Mouse (Mus musculus) lung, embryonic 14.5 days (tissue): ENCODE measurements around the gene Zfp628. TPM values are rescaled to one million over a fixed set of nuclear protein-coding genes. Genes with fewer than 3 reads are reported as not detected.

ENCODE experiments used
- ATAC-seq: fragments of 200-750 bp; cut with Nextera tagmentation; 2 replicates; pipeline ENCODE4 v1.8.0; 2017; ENCODE audit warnings: mild to moderate bottlenecking, moderate TSS enrichment, moderate library complexity; ENCODE audit not compliant: insufficient read depth
- DNase-seq: peaks from one replicate; pipeline ENCODE4 v3.0.0-alpha.2; 2015
- H3K27ac ChIP-seq: fragments of 300-500 bp; sonication (generic); 2 replicates; pipeline ENCODE4 v1.5.1; 2014; ENCODE audit warnings: low read depth, mild to moderate bottlenecking, moderate library complexity
- H3K27me3 ChIP-seq: fragments of 300-500 bp; sonication (generic); 2 replicates; pipeline ENCODE4 v1.6.1; 2014; ENCODE audit warnings: low read length, control low read depth; ENCODE audit not compliant: insufficient read depth
- H3K36me3 ChIP-seq: fragments of 300-500 bp; sonication (generic); 2 replicates; pipeline ENCODE4 v1.6.1; 2014; ENCODE audit warnings: control low read depth; ENCODE audit not compliant: insufficient read depth
- H3K4me1 ChIP-seq: fragments of 300-500 bp; sonication (generic); 2 replicates; pipeline ENCODE4 v1.6.1; 2014; ENCODE audit warnings: antibody characterized with exemption, control low read depth; ENCODE audit not compliant: insufficient read depth
- H3K4me2 ChIP-seq: fragments of 300-500 bp; sonication (generic); 2 replicates; pipeline ENCODE4 v1.6.1; 2014; ENCODE audit warnings: mild to moderate bottlenecking
- H3K4me3 ChIP-seq: fragments of 300-500 bp; sonication (generic); 2 replicates; pipeline ENCODE4 v1.5.1; 2014; ENCODE audit warnings: low read depth, low read length
- H3K9ac ChIP-seq: fragments of 300-500 bp; sonication (generic); 2 replicates; pipeline ENCODE4 v1.6.1; 2014
- H3K9me3 ChIP-seq: fragments of 300-500 bp; sonication (generic); 2 replicates; pipeline ENCODE4 v1.6.1; 2016; ENCODE audit warnings: low read depth, low read length, control low read depth
- CTCF ChIP-seq: IDR thresholded peaks from 2 replicates; pipeline ENCODE4 v1.5.1; 2016; ENCODE audit warnings: antibody characterized with exemption, low read depth
- WGBS: fragments of 180-500 bp; shearing (Covaris S2); extraction: QIAGEN DNeasy Blood & Tissue Kit; methylation state at CpG from one replicate; pipeline ENCODE4 v1.1.7; 2014; 5-methylcytosine and 5-hydroxymethylcytosine counted together
- polyA plus RNA-seq: library from polyadenylated mRNA; unstranded; fragments of >200 nt; fragmentation: Nextera tagmentation; extraction: Ambion mirVana; gene quantifications from 2 replicates; pipeline ENCODE4 v1.2.1, GENCODE M21; 2014

The Zfp628 gene
- polyA plus RNA-seq, 1 experiment from 2014 or later: 4.2 TPM

DNA sequence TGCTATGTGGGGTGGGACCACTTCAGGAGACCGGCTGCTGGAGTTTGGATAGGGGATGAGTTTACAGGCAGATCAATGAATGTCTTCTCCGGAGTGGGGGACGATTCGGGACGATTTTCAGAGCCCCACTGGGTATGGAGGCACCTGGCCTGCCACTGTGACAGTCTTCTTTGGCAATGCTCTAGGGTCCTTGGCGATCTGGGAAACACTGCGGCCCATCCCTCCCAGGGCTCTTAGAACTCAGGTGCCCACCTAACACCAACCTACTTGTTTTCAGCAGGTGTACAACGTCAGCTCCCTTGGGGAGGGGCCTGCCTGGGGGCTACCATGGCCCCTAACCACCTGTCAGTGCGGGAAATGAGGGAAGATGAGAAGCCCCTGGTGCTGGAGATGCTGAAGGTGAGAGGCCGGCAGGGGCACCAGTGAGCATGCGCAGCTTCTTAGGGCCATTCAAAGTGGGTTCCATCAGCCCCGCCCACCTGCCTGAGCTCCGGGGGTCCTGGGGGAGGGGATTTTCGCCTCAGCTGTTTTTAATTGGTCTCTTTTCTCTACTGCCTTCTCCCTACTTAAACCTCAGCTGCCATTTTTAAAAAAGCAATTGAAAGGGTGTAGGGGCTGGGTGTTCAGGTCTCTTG, 8.0 kb downstream of the Zfp628 start:
- 2% methylated on average over 14 of the region's 14 CpGs for WGBS
- H3K4me1 ChIP-seq: peaks cover 32% of the 10 kb centered on the region
- peak overlapping the region; percentile 41 for H3K9ac ChIP-seq

DNA sequence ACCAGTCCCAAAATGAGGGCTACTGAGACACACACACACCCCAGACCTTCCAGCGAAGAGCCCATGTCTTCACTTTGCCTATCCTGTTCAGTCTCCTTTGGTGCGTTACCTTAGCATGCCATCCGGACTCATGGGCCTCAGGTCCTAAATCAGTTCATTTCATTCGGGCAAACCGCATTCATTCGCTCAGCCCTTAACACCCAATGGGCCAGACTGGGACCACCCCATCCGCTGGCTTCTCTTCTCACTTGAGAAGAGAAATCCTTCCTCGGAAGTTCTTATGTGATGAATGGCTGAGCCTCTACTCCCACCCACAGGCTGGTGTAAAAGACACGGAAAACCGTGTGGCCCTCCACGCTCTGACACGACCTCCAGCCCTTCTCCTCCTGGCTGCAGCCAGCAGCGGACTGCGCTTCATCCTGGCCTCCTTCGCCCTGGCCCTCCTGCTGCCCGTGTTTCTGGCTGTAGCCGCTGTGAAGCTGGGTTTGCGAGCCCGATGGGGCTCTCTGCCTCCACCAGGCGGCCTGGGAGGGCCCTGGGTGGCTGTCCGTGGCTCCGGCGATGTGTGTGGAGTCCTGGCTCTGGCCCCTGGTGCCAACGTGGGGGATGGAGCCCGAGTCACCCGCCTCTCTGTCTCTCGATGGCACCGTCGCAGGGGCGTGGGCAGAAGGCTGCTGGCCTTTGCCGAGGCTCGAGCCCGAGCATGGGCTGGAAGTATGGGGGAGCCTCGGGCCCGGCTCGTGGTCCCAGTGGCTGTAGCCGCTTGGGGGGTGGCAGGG, 8.8 kb downstream of the Zfp628 start:
- peak overlapping the region; percentile 8 for H3K4me3 ChIP-seq
- ATAC-seq (no peak), DNase-seq (peak; percentile 73)
- WGBS: 6% methylated on average over 37 of the region's 37 CpGs
- H3K4me1 ChIP-seq: peaks cover 32% of the 10 kb centered on the region
- H3K27ac ChIP-seq: peak overlapping the region; percentile 95
- peak overlapping the region; percentile 53 for H3K4me2 ChIP-seq
- peak overlapping the region; percentile 41 for H3K9ac ChIP-seq
- no peaks in the 10 kb centered on the region for H3K27me3 ChIP-seq
- peak; percentile 66 for TF ChIP-seq CTCF
- peaks cover 27% of the 10 kb centered on the region for H3K36me3 ChIP-seq
- H3K9me3 ChIP-seq: no peaks in the 10 kb centered on the region

More for the DNA sequence above, 8.0 kb downstream of the Zfp628 start:
- no peak for ATAC-seq
- Histone ChIP-seq H3K27ac (peak overlapping the region; percentile 95), H3K36me3 (peaks cover 31% of the 10 kb centered on the region), H3K27me3 (no peaks in the 10 kb centered on the region), H3K4me2 (peak overlapping the region; percentile 53), H3K9me3 (no peaks in the 10 kb centered on the region), H3K4me3 (peak overlapping the region; percentile 18)
- TF ChIP-seq CTCF: peak; percentile 51
- peak; percentile 67 for DNase-seq

DNA sequence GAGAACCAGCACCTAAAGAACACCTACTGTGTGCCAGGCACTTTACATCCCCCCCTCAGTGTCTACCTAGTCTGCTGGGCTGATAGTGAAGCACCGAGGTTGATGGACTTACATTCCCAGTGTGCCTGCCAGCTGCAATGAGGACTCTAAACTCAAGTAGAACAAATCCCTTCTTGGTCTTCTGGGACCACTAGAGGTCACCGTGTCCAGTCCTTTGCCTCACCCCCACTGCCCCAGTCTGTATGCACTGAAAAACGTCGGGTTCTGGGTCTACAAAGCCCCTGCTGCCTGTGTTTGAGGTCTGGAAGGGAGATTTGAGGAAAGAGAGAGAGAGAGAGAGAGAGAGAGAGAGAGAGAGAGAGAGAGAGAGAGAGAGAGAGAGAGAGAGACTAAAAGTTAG, 9.5 kb downstream of the Zfp628 start:
- Histone ChIP-seq H3K9me3 (no peaks in the 10 kb centered on the region), H3K4me2 (peak overlapping the region; percentile 53), H3K36me3 (peaks cover 20% of the 10 kb centered on the region), H3K9ac (peak overlapping the region; percentile 41; the same call in 1 of the 2 replicates), H3K4me3 (peak overlapping the region; percentile 8; the same call in 1 of the 2 replicates), H3K4me1 (peaks cover 32% of the 10 kb centered on the region), H3K27ac (peak overlapping the region; percentile 95), H3K27me3 (no peaks in the 10 kb centered on the region)
- no peak for DNase-seq
- peak; percentile 3 for ATAC-seq
- TF ChIP-seq CTCF: no peak
- WGBS: 1% methylated on average over 4 of the region's 4 CpGs

DNA sequence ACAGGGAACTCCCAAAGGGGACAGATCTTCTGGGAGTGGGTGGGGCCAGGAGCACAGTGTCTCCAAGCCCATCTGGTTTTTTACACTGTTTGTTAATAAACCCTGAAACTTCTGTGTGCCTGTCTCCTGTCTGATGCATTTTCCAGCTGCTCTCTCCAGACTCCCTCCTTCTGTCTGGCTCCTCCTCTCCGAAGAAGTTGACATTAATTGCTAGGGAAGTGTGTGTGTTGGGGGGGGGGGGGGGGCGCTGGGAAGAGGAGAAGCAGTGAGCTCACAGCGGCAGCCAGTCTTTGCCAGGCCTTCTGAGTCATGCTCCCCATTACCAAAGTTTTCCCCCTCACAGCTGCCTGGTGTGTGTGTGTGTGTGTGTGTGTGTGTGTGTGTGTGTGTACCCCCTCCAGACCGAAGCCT, 9.9 kb downstream of the Zfp628 start:
- Histone ChIP-seq H3K27me3 (no peaks in the 10 kb centered on the region), H3K27ac (peak overlapping the region; percentile 95), H3K4me2 (peak overlapping the region; percentile 53), H3K4me1 (peaks cover 32% of the 10 kb centered on the region), H3K9ac (no peak overlapping the region), H3K4me3 (no peak overlapping the region), H3K36me3 (peaks cover 15% of the 10 kb centered on the region), H3K9me3 (no peaks in the 10 kb centered on the region)
- ATAC-seq: peak; percentile 63
- no peak for TF ChIP-seq CTCF
- DNase-seq: peak; percentile 86
- 8% methylated on average over 3 of the region's 4 CpGs for WGBS

DNA sequence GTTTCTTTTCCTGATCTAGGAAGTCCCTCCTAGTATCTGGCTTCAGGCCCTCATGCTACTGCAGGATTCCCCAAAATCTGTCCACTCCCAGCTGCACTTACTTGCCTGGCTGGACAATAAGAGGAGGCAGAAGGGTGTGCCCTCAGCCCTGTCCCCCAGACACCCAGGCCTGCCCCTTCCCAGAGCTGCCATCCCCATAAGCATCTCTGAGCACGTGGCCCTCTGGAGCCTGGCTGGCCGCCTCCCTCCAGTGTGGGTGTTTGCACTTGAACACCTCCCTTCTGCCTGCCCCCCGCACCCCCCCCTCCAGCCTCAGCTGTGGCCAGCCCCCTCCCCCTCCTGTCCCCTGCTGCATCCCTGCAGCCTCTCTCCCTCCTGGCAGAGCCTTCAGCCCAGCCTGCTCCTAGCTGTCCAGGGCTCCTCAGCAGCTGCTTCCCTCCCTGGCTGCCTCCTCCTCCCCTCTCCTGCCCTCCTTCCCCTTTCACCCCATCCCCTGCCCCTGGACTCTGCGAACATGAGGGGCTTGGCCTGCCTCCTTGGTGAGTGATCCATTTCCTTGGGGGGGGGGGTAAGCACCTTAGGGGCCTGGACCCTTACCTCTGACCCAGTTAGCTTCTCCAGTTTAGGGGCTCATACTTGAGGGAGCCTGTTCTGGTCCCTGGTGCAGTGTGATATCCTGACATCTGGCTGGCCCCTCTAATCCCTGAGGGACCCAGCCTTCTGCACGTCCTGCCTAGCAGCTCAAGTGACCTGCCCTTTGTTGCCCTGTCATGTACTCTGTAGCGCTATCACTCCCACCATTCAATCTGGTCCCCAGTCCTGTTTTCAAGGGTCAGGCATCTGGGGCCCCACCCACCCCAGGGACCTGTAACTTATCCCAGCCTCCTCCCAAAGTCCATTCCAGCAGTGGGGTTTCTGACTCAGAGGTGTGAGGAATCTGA, 10.7 kb downstream of the Zfp628 start, which contains the start of gene Ssc5d:
TSS of gene Ssc5d (plus strand) at position 345 of the 941 bp plus-strand sequence.
- TF ChIP-seq CTCF: no peak
- peak within 1 kb of the TSS; percentile 53 for H3K4me2 ChIP-seq
- no peak within 1 kb of the TSS for H3K4me3 ChIP-seq
- no peaks in the 10 kb centered on the region for H3K9me3 ChIP-seq
- peak; percentile 71 for ATAC-seq
- peak within 1 kb of the TSS; percentile 38; the same call in 1 of the 2 replicates for H3K9ac ChIP-seq
- 9% methylated on average over 6 of the region's 6 CpGs for WGBS
- peak within 1 kb of the TSS; percentile 95 for H3K27ac ChIP-seq
- no peaks in the 10 kb centered on the region for H3K27me3 ChIP-seq
- peak; percentile 75 for DNase-seq
- peaks cover 7% of the 10 kb centered on the region for H3K36me3 ChIP-seq
- H3K4me1 ChIP-seq: peaks cover 32% of the 10 kb centered on the region

DNA sequence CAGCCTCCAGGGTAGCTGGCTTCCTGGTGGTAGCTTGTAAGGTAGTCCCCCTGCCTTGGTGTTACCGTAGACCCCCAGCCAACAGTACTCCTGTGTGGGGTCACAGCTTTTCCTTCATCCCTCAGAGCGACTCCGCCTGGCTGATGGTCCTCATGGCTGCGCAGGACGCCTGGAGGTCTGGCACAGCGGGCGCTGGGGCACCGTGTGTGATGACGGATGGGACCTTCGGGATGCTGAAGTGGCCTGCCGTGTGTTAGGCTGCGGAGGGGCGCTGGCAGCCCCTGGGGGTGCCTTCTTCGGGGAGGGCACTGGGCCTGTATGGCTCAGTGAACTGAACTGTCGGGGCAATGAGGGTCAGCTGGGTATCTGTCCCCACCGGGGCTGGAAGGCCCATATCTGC, 11.8 kb downstream of the Zfp628 start:
- Histone ChIP-seq H3K36me3 (no peaks in the 10 kb centered on the region), H3K4me3 (no peak overlapping the region), H3K27ac (no peak overlapping the region), H3K4me1 (peaks cover 32% of the 10 kb centered on the region), H3K9ac (no peak overlapping the region), H3K9me3 (no peaks in the 10 kb centered on the region), H3K27me3 (no peaks in the 10 kb centered on the region), H3K4me2 (no peak overlapping the region)
- no peak for DNase-seq
- no peak for ATAC-seq
- WGBS: 58% methylated on average over 16 of the region's 16 CpGs
- TF ChIP-seq CTCF: no peak
